ENCODE assay signal across 26 mouse cellular contexts in genomic region chr7:115290801-115291417, GRCm38 (mm10).
DNase-seq lines count a peak whose midpoint lies in the region; ATAC-seq and TF ChIP-seq lines count a peak whose summit lies in the region.
"Had no signal": no experiment of that assay in that cellular context is flagged by ENCODE, and none has a peak within 500 bp of the region (broad histone marks: within the 10 kb centered on the region; RNA-seq: fewer than 3 reads in every experiment).

No protein-coding gene starts in this region.

- H3K36me3 ChIP-seq in hindbrain, embryonic 11.5 days (ENCODE audit: control insufficient read depth, insufficient read depth, low read length), result no peaks in the 10 kb centered on the region
- H3K36me3 ChIP-seq in hindbrain, embryonic 13.5 days, result no peaks in the 10 kb centered on the region
- no peaks in the 10 kb centered on the region for H3K36me3 ChIP-seq in limb, embryonic 12.5 days
- H3K36me3 ChIP-seq in hindbrain, postnatal 0 days (ENCODE audit: insufficient read depth, low read length), result no peaks in the 10 kb centered on the region
- H3K36me3 ChIP-seq: embryonic facial prominence, embryonic 12.5 days; heart, embryonic 12.5 days; hindbrain, embryonic 12.5 days; midbrain, embryonic 10.5 days; stomach, embryonic 15.5 days had no signal

- no peak overlapping the region for H3K9ac ChIP-seq in hindbrain, embryonic 11.5 days (ENCODE audit: low read depth, low read length)
- no peak overlapping the region for H3K9ac ChIP-seq in hindbrain, embryonic 13.5 days
- H3K9ac ChIP-seq in limb, embryonic 12.5 days (replicated peaks), result no peak overlapping the region
- H3K9ac ChIP-seq in hindbrain, postnatal 0 days (replicated peaks; ENCODE audit: low read length), result no peak overlapping the region
- H3K9ac ChIP-seq: embryonic facial prominence, embryonic 12.5 days; heart, embryonic 12.5 days; hindbrain, embryonic 12.5 days; stomach, embryonic 15.5 days had no signal

- 47% methylated on average over 7 of the region's 7 CpGs for WGBS in hindbrain, embryonic 11.5 days
- 37% methylated on average over 7 of the region's 7 CpGs for WGBS in hindbrain, embryonic 13.5 days
- 63% methylated on average over 7 of the region's 7 CpGs for WGBS in limb, embryonic 12.5 days
- WGBS in hindbrain, postnatal 0 days, result 56% methylated on average over 7 of the region's 7 CpGs

- H3K4me3 ChIP-seq in hindbrain, embryonic 11.5 days (ENCODE audit: low read depth, low read length), result no peak overlapping the region
- no peak overlapping the region for H3K4me3 ChIP-seq in hindbrain, embryonic 13.5 days
- H3K4me3 ChIP-seq in limb, embryonic 12.5 days (replicated peaks), result no peak overlapping the region
- H3K4me3 ChIP-seq in hindbrain, postnatal 0 days (ENCODE audit: low read length), result no peak overlapping the region
- H3K4me3 ChIP-seq: embryonic facial prominence, embryonic 12.5 days; gastrocnemius, adult 2 months; heart, embryonic 12.5 days; hindbrain, embryonic 12.5 days; left cerebral cortex, adult 2 months; midbrain, embryonic 10.5 days; myocyte; stomach, embryonic 15.5 days had no signal

- no peaks in the 10 kb centered on the region for H3K27me3 ChIP-seq in hindbrain, embryonic 11.5 days (ENCODE audit: control insufficient read depth, insufficient read depth, low read length)
- H3K27me3 ChIP-seq in hindbrain, embryonic 13.5 days, result no peaks in the 10 kb centered on the region; the same call in 1 of the 2 replicates
- H3K27me3 ChIP-seq in limb, embryonic 12.5 days, result no peaks in the 10 kb centered on the region
- H3K27me3 ChIP-seq in hindbrain, postnatal 0 days (ENCODE audit: insufficient read depth, low read length), result no peaks in the 10 kb centered on the region
- H3K27me3 ChIP-seq: embryonic facial prominence, embryonic 12.5 days; heart, embryonic 12.5 days; stomach, embryonic 15.5 days had no signal

- ATAC-seq in hindbrain, embryonic 11.5 days (ENCODE audit: low FRiP score), result no peak
- no peak for ATAC-seq in hindbrain, embryonic 13.5 days (ENCODE audit: low FRiP score)
- ATAC-seq in limb, embryonic 12.5 days (ENCODE audit: insufficient number of reproducible peaks, insufficient read depth, low FRiP score, low TSS enrichment, low read depth), result peak; percentile 66; the same call in 1 of the 2 replicates
- no peak for ATAC-seq in hindbrain, postnatal 0 days
- no peak for ATAC-seq in activated CD4-positive, CD25-positive, alpha-beta regulatory T cell, adult 4 months
- ATAC-seq: midbrain, embryonic 16.5 days had no signal

- H3K9me3 ChIP-seq in hindbrain, embryonic 11.5 days (ENCODE audit: control insufficient read depth, low read length), result no peaks in the 10 kb centered on the region
- H3K9me3 ChIP-seq in hindbrain, embryonic 13.5 days, result no peaks in the 10 kb centered on the region
- no peaks in the 10 kb centered on the region for H3K9me3 ChIP-seq in limb, embryonic 12.5 days
- H3K9me3 ChIP-seq in hindbrain, postnatal 0 days (ENCODE audit: low read length), result no peaks in the 10 kb centered on the region
- H3K9me3 ChIP-seq: embryonic facial prominence, embryonic 12.5 days; heart, embryonic 12.5 days; hindbrain, embryonic 12.5 days; midbrain, embryonic 10.5 days; stomach, embryonic 15.5 days had no signal

- no peak overlapping the region for H3K4me2 ChIP-seq in hindbrain, embryonic 11.5 days (replicated peaks; ENCODE audit: low read depth, low read length)
- H3K4me2 ChIP-seq in hindbrain, embryonic 13.5 days, result no peak overlapping the region
- H3K4me2 ChIP-seq in limb, embryonic 12.5 days, result no peak overlapping the region
- H3K4me2 ChIP-seq in hindbrain, postnatal 0 days (ENCODE audit: low read depth, low read length), result no peak overlapping the region
- H3K4me2 ChIP-seq: embryonic facial prominence, embryonic 12.5 days; heart, embryonic 12.5 days; hindbrain, embryonic 12.5 days; stomach, embryonic 15.5 days had no signal

- peak; percentile 28 for DNase-seq in hindbrain, embryonic 11.5 days (ENCODE audit: low spot score)
- DNase-seq in adrenal gland, postnatal 36 days, result peak; percentile 18 to 53
- no peak for DNase-seq in gastrocnemius, adult 8-10 months (ENCODE audit: low spot score in 2 of 2)
- DNase-seq in hindbrain, postnatal 0 days (ENCODE audit: low spot score), result no peak
- DNase-seq: cerebellum, adult 9-10 months; gastrocnemius, adult 2 months; heart, postnatal 10 days; kidney, adult 2 months; liver; retina, postnatal 1 day; right cerebral cortex, postnatal 4 days; thymus, adult 18-20 months; thymus, postnatal 4 days had no signal

- H3K4me1 ChIP-seq in hindbrain, embryonic 11.5 days (replicated peaks; ENCODE audit: control insufficient read depth, insufficient read depth, low read length), result peaks cover 7% of the 10 kb centered on the region; the same call in 1 of the 2 replicates
- peaks cover 15% of the 10 kb centered on the region for H3K4me1 ChIP-seq in hindbrain, embryonic 13.5 days (replicated peaks)
- peaks cover 35% of the 10 kb centered on the region for H3K4me1 ChIP-seq in limb, embryonic 12.5 days (replicated peaks)
- no peaks in the 10 kb centered on the region for H3K4me1 ChIP-seq in hindbrain, postnatal 0 days (ENCODE audit: insufficient read depth, low read length)
- H3K4me1 ChIP-seq: stomach, embryonic 15.5 days had no signal

- H3K27ac ChIP-seq in hindbrain, embryonic 11.5 days (ENCODE audit: low read depth, low read length), result no peak overlapping the region
- no peak overlapping the region for H3K27ac ChIP-seq in hindbrain, embryonic 13.5 days
- H3K27ac ChIP-seq in limb, embryonic 12.5 days, result peak overlapping the region; percentile 37; the same call in 1 of the 2 replicates
- no peak overlapping the region for H3K27ac ChIP-seq in hindbrain, postnatal 0 days
- H3K27ac ChIP-seq: embryonic facial prominence, embryonic 12.5 days; gastrocnemius, adult 2 months; hindbrain, embryonic 12.5 days; kidney, postnatal 0 days; left cerebral cortex, adult 2 months; macrophage; midbrain, embryonic 10.5 days; stomach, embryonic 15.5 days had no signal

- no peak for TF ChIP-seq CTCF in hindbrain, postnatal 0 days (IDR thresholded peaks at IDR 0.05; ENCODE audit: low read depth)

Comparison
In these comparisons a context has a peak if more than half of its experiments do, and no peak if none do; other contexts are left out.
1. DNase-seq: peak in hindbrain, embryonic 11.5 days (single experiment) and adrenal gland, postnatal 36 days (2 of 2); none in gastrocnemius, adult 8-10 months (0 of 2) and hindbrain, postnatal 0 days (single experiment).